Mouse (Mus musculus): Measurements from ENCODE around the gene Gpr146. TPM values are rescaled to one million over a fixed set of nuclear protein-coding genes. Genes with fewer than 3 reads are reported as not detected.
"Not testable (repeated sequence)": the region's sequence is repeated elsewhere in the genome, so short reads cannot be mapped to it uniquely, and the experiment has no call there.

The Gpr146 gene
- polyA plus RNA-seq, 1 experiment from 2014 or later = 1.4 TPM

- H3K9me3 ChIP-seq = no peaks in the 10 kb centered on the region
- peaks cover 7% of the 10 kb centered on the region for H3K4me1 ChIP-seq
- H3K36me3 ChIP-seq (replicated peaks) = no peaks in the 10 kb centered on the region; the same call in 1 of the 2 replicates
- no peak overlapping the region for H3K4me2 ChIP-seq
- WGBS = 84% methylated on average over 10 of the region's 10 CpGs
- H3K9ac ChIP-seq = no peak overlapping the region
- H3K27ac ChIP-seq = no peak overlapping the region
- no peak overlapping the region for H3K4me3 ChIP-seq (replicated peaks)
- ATAC-seq (ENCODE audit: low FRiP score) = no peak
- H3K27me3 ChIP-seq = no peaks in the 10 kb centered on the region
Measured at GRCm38 (mm10) chr5:139387329-139388194, 10.1 kb downstream of the Gpr146 start.

DNA sequence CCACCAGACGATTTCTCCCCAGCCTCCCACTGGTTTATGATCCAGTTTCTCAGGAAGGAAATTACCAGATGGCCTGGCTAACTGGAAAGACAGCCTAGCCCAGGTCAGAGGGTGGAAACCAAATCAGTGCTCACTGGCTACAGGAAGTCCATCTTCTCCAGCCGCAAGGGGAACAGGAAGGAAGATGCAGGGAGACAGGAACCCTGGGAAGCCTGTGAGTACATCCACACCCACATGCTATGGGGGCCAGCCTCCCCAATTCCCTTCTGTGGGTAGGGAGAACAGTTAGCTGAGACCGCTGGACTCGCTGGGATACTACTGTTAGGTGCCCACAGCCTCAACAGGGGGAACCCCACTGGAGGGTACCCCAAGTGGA lies 10.7 kb downstream of the Gpr146 start:
- no peaks in the 10 kb centered on the region for H3K9me3 ChIP-seq
- H3K27ac ChIP-seq = 0 out of 2 replicates have a peak overlapping the region, but pooled peaks have one; percentile 25
- no peak overlapping the region for H3K9ac ChIP-seq
- H3K36me3 ChIP-seq (replicated peaks) = no peaks in the 10 kb centered on the region
- no peak overlapping the region for H3K4me3 ChIP-seq (replicated peaks)
- no peaks in the 10 kb centered on the region for H3K27me3 ChIP-seq
- WGBS = 88% methylated on average over 4 of the region's 4 CpGs
- ATAC-seq (ENCODE audit: low FRiP score) = no peak
- peaks cover 7% of the 10 kb centered on the region; the same call in 1 of the 2 replicates for H3K4me1 ChIP-seq
- no peak overlapping the region for H3K4me2 ChIP-seq

DNA sequence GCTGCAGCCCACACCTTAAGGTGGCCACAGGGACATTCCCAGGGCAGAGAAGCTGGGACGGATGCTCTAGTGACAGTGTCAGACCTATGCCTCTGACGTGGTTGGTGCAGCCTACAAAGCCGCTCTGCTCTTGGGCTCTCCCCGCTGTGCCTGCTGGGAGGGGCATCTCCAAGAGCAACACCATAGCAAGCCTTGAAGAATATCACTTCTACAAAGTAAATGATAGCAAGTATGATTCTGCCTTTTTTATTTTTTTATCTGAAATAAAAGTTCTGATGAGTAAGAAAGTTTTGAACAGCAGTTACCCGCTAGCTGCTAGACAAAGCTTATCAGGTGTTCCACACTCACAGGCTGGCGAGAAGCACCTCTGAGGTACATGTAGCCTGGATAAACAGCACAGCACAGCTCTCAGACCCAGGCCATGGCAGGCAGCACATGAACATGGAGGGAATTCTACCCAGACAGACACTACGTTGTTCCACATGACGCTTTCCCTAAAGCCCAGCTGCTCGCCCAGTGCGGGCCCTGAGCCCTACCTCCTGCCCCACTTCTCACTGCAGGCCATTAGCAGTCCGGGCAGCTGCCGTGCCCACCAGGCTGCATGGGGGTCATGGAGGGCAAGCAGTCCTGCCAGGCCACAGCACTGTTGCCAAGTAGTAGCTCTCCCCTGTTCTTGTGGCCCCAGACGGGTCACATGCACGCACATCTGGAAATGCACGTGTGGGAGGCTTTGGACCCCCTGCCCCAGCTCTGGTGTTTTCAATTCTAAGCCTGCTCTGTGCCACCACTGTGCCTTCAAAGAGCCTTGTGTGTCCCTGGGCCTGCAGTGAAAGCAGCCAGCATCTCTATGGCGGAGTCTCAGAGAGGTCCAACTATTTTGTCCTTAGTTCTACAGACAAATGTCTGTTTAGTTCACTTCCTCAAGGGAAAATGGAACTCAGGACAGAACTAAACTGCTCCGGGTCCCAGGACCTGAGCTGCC lies 11.5 kb downstream of the Gpr146 start:
- Histone ChIP-seq H3K27ac (peak overlapping the region; percentile 50; the same call in 1 of the 2 replicates), H3K27me3 (no peaks in the 10 kb centered on the region), H3K9ac (0 out of 2 replicates have a peak overlapping the region, but pooled peaks have one; percentile 25), H3K4me1 (peaks cover 7% of the 10 kb centered on the region; the same call in 1 of the 2 replicates), H3K9me3 (no peaks in the 10 kb centered on the region), H3K36me3 (replicated peaks) (no peaks in the 10 kb centered on the region), H3K4me2 (no peak overlapping the region), H3K4me3 (replicated peaks) (no peak overlapping the region)
- ATAC-seq (ENCODE audit: low FRiP score) = no peak
- WGBS = 82% methylated on average over 17 of the region's 17 CpGs

- H3K27me3 ChIP-seq = no peaks in the 10 kb centered on the region
- no peak overlapping the region for H3K4me2 ChIP-seq
- H3K9ac ChIP-seq = no peak overlapping the region
- peaks cover 6% of the 10 kb centered on the region; the same call in 1 of the 2 replicates for H3K4me1 ChIP-seq
- H3K27ac ChIP-seq = peak overlapping the region; percentile 50
- H3K36me3 ChIP-seq (replicated peaks) = no peaks in the 10 kb centered on the region
- no peaks in the 10 kb centered on the region for H3K9me3 ChIP-seq
- H3K4me3 ChIP-seq (replicated peaks) = no peak overlapping the region
- WGBS = 55% methylated on average over 6 of the region's 6 CpGs
- ATAC-seq (ENCODE audit: low FRiP score) = no peak
Measured at GRCm38 (mm10) chr5:139389676-139390061, 12.2 kb downstream of the Gpr146 start.

GRCm38 (mm10) chr5:139390324-139391119 lies 13.0 kb downstream of the Gpr146 start:
- not testable (repeated sequence) for ATAC-seq (ENCODE audit: low FRiP score); H3K9me3 ChIP-seq; H3K9ac ChIP-seq; H3K4me2 ChIP-seq; H3K36me3 ChIP-seq (replicated peaks); H3K27ac ChIP-seq; H3K27me3 ChIP-seq; H3K4me1 ChIP-seq; H3K4me3 ChIP-seq (replicated peaks)
- 86% methylated on average over 5 of the region's 5 CpGs for WGBS

- 80% methylated on average over 11 of the region's 11 CpGs for WGBS
Measured at GRCm38 (mm10) chr5:139391309-139391990, 14.0 kb downstream of the Gpr146 start.

DNA sequence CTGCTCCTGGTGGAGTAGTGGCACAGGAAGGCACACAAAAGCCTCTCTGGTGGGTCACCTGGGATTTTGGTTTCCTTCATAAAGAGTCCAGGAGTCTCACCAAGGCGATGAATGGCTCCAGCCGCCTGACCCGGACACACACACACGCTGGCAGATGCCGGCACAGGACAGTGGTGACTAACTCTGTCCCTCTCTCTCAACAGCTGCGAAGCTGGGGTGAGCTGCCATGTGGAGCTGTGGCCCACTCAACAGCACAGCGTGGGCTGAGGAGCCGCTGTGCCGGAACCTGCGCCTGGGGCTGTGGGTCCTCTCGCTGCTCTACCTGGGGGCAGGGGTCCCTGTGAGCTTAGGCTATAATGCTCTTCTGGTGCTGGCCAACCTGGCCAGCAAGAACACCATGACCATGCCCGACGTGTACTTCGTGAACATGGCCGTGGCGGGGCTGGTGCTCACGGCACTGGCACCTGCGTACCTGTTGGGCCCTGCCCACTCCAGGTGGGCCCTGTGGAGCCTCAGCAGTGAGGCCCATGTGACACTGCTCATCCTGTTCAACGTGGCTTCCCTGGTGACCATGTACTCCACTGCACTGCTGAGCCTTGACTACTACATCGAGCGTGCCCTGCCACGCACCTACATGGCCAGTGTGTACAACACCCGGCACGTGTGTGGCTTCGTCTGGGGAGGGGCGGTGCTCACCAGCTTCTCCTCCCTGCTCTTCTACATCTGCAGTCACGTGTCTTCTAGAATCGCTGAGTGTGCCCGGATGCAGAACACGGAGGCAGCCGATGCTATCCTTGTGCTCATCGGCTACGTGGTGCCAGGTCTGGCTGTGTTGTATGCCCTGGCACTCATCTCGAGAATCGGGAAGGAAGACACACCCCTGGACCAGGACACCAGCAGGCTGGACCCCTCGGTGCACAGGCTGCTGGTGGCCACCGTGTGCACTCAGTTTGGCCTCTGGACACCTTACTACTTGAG lies 15.0 kb downstream of the Gpr146 start:
- WGBS = 94% methylated on average over 37 of the region's 37 CpGs
- Histone ChIP-seq H3K27ac (no peak overlapping the region), H3K27me3 (no peaks in the 10 kb centered on the region), H3K9me3 (no peaks in the 10 kb centered on the region), H3K4me2 (no peak overlapping the region), H3K9ac (no peak overlapping the region), H3K36me3 (replicated peaks) (no peaks in the 10 kb centered on the region), H3K4me3 (replicated peaks) (no peak overlapping the region), H3K4me1 (peaks cover 3% of the 10 kb centered on the region; the same call in 1 of the 2 replicates)
- no peak for ATAC-seq (ENCODE audit: low FRiP score)

More at GRCm38 (mm10) chr5:139391309-139391990, 14.0 kb downstream of the Gpr146 start:
- Histone ChIP-seq H3K9me3 (no peaks in the 10 kb centered on the region), H3K9ac (no peak overlapping the region), H3K4me2 (no peak overlapping the region), H3K27ac (no peak overlapping the region), H3K4me1 (peaks cover 3% of the 10 kb centered on the region; the same call in 1 of the 2 replicates), H3K36me3 (replicated peaks) (no peaks in the 10 kb centered on the region), H3K27me3 (no peaks in the 10 kb centered on the region), H3K4me3 (replicated peaks) (no peak overlapping the region)
- ATAC-seq (ENCODE audit: low FRiP score) = no peak

- H3K9ac ChIP-seq = no peak overlapping the region
- no peaks in the 10 kb centered on the region for H3K9me3 ChIP-seq
- no peak overlapping the region for H3K4me2 ChIP-seq
- no peaks in the 10 kb centered on the region for H3K36me3 ChIP-seq (replicated peaks)
- no peak for ATAC-seq (ENCODE audit: low FRiP score)
- no peak overlapping the region for H3K27ac ChIP-seq
- peaks cover 5% of the 10 kb centered on the region; the same call in 1 of the 2 replicates for H3K4me1 ChIP-seq
- H3K4me3 ChIP-seq (replicated peaks) = no peak overlapping the region
- 90% methylated on average over 16 of the region's 16 CpGs for WGBS
- H3K27me3 ChIP-seq = no peaks in the 10 kb centered on the region
Measured at GRCm38 (mm10) chr5:139393197-139393588, 15.7 kb downstream of the Gpr146 start.

DNA sequence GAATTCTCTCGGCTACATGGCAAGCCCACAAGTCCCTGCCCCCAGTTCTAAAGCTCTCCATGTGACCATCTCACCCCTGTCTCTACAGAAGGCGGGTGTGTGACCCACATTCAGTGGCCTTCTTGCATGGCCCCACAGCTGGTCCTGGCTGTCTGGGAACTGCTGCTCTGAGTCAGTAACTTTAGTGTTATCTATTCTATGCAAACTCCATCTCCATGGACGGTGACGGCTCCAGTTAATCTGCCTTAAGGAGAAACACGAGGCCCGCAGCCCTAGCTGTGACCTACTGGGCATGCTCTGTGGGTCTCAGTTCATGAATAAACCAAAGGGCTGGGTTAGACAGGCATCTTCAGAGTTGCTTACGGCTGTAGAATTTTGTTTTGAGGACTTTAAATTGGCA lies 16.9 kb downstream of the Gpr146 start:
- H3K4me2 ChIP-seq = no peak overlapping the region
- no peaks in the 10 kb centered on the region for H3K9me3 ChIP-seq
- H3K4me3 ChIP-seq (replicated peaks) = no peak overlapping the region
- 71% methylated on average over 7 of the region's 7 CpGs for WGBS
- H3K4me1 ChIP-seq = peaks cover 3% of the 10 kb centered on the region; the same call in 1 of the 2 replicates
- no peak for ATAC-seq (ENCODE audit: low FRiP score)
- H3K27me3 ChIP-seq = no peaks in the 10 kb centered on the region
- no peaks in the 10 kb centered on the region for H3K36me3 ChIP-seq (replicated peaks)
- no peak overlapping the region for H3K27ac ChIP-seq
- no peak overlapping the region for H3K9ac ChIP-seq

DNA sequence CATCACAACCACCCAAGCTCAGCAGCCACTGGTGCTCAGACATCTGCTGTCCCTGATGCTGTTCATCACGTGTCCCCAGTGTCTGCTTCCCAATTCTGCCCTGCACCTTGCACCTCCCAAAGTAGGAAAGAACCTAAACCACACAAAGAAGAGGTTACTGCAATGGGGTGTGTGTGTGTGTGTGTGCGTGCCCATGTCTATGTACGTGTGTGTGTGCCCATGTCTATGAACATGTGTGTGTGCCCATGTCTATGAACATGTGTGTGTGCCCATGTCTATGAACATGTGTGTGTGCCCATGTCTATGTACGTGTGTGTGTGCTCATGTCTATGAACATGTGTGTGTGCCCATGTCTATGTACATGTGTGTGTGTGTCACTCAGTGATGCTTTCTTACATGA lies 18.0 kb downstream of the Gpr146 start:
- ATAC-seq (ENCODE audit: low FRiP score) = no peak
- WGBS = 88% methylated on average over 4 of the region's 4 CpGs
- H3K36me3 ChIP-seq (replicated peaks) = no peaks in the 10 kb centered on the region
- H3K27me3 ChIP-seq = no peaks in the 10 kb centered on the region
- H3K4me3 ChIP-seq (replicated peaks) = no peak overlapping the region
- no peak overlapping the region for H3K9ac ChIP-seq
- no peak overlapping the region for H3K4me2 ChIP-seq
- no peak overlapping the region for H3K27ac ChIP-seq
- H3K4me1 ChIP-seq = peaks cover 3% of the 10 kb centered on the region; the same call in 1 of the 2 replicates
- no peaks in the 10 kb centered on the region for H3K9me3 ChIP-seq
